Mouse (Mus musculus): ENCODE data around the gene Hdgf. TPM values are rescaled to one million over a fixed set of nuclear protein-coding genes. Genes with fewer than 3 reads are reported as not detected.

Hdgf gene
- polyA plus RNA-seq, 1 experiment: 112 TPM

DNA sequence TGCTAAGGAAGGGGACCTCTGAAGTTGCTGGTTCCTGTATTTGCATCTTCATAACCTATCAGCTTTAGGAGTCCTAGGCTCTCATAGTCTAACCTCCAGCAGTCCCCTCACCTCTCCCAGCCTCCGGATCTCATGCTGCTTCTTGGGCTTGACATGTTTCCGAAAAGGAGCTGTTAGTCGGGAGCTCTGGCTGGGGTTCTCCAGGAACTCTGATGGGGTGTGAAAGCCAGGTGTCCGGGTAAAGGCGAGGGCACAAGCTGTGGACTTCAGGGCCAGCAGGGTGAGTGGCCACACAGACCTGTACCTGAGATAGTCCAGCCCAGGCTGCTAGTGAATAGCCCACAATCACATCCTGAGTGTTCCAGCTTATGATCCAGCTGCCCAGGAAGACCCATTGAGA is 21.3 kb downstream of the Hdgf start:
- no peak for DNase-seq
- TF ChIP-seq CTCF (IDR thresholded peaks at IDR 0.05; ENCODE audit: borderline replicate concordance, control insufficient read depth, extremely low read depth, insufficient read depth, low read length, poor library complexity): no peak
- H3K27ac ChIP-seq (ENCODE audit: control insufficient read depth, insufficient read depth, low read length): no peak overlapping the region
- no peaks in the 10 kb centered on the region for H3K27me3 ChIP-seq (ENCODE audit: control insufficient read depth, insufficient read depth, low read length)
- WGBS: 95% methylated on average over 5 of the region's 5 CpGs
- peaks cover 7% of the 10 kb centered on the region for H3K4me1 ChIP-seq (replicated peaks; ENCODE audit: control insufficient read depth, insufficient read depth, low read length)
- peaks cover 32% of the 10 kb centered on the region for H3K36me3 ChIP-seq (ENCODE audit: control insufficient read depth, insufficient read depth, low read length)
- no peak overlapping the region for H3K4me3 ChIP-seq (ENCODE audit: control insufficient read depth, insufficient read depth, low read length)

DNA sequence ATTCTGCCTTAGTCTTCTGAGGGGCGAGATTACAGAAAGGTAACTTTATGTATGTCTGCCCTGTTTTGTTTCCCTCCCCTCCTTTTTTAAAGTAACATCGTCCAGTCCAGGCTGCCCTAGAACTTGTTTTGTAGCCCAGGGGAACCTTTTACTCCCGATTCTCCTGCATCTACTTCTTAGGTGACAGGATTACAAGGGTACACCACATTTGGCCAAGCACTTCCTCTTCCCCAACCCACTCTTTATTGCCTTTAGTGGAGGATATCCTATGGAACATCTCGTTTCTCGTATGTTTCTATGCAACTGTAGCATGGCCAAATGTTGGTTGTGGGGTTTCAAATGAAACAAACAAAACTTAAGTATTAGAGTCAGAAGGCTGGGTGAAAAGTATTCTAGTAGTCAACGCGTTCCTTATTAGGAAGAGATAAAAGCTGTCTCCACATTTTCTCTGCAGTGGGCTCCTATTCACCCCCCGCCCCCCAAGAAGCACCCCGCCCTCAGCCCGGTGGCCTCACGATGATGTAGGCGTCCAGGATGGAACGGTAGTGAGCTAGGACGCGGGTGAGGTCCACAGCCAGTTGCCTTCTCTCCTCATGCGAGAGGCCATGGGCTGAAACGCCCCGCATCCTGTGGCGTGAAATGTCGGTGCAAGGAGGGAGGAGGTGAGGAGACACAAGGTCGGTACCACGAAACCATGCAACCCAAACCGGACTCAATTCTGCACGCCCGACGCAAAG is 23.4 kb downstream of the Hdgf start:
- peak overlapping the region; percentile 23; the same call in 1 of the 2 replicates for H3K27ac ChIP-seq (ENCODE audit: control insufficient read depth, insufficient read depth, low read length)
- WGBS: 2% methylated on average over 26 of the region's 26 CpGs
- H3K36me3 ChIP-seq (ENCODE audit: control insufficient read depth, insufficient read depth, low read length): peaks cover 17% of the 10 kb centered on the region
- peak overlapping the region; percentile 96 for H3K4me3 ChIP-seq (ENCODE audit: control insufficient read depth, insufficient read depth, low read length)
- TF ChIP-seq CTCF (IDR thresholded peaks at IDR 0.05; ENCODE audit: borderline replicate concordance, control insufficient read depth, extremely low read depth, insufficient read depth, low read length, poor library complexity): no peak
- no peak for TF ChIP-seq POLR2A (IDR thresholded peaks at IDR 0.05; ENCODE audit: control insufficient read depth, extremely low read depth, insufficient read depth, low read length, poor library complexity)
- no peaks in the 10 kb centered on the region for H3K27me3 ChIP-seq (ENCODE audit: control insufficient read depth, insufficient read depth, low read length)
- H3K4me1 ChIP-seq (replicated peaks; ENCODE audit: control insufficient read depth, insufficient read depth, low read length): peaks cover 7% of the 10 kb centered on the region
- DNase-seq: no peak

DNA sequence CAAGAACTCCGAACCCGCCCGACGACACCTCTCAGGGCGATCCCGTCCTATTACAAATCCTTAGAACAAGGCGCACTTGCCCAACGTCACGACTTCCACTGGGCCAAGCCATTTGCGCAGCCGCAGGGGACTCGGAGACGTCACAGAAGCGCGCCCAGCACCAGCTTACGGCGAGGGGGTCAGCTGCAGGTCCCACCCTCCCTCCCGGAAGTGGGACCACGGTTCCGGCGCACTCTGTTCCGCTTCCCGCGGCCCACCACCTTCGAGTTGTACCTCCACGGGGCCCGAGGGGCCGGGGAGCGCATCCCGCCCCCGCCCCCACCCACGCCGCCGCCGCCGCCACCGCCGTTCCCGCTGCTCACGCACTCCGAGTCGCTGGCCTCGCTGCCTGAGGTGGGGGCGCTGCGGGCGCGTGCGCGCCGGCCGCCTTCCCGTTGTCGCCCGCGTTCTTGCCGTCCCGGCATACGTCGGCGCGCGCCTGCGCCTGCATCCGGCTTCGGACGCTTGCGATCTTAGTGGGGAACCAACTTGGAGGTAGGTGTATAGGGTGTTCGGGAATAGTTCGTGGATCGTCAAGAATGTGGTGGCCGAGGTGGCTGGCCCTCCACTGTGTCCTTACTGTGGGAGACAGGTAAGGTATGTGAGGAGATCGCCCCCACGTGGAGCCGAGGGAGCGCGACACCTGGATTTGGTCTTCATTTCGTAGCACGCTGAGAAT is 24.1 kb downstream of the Hdgf start, which contains the start of the genes Isg20l2 and Rrnad1:
Isg20l2 (plus strand) TSS at position 237 of the 718 bp plus-strand sequence.
Rrnad1 (minus strand) TSS at position 640 of the 718 bp plus-strand sequence.
- WGBS: under 1% methylated on average over 75 of the region's 78 CpGs
- Histone ChIP-seq H3K27ac (ENCODE audit: control insufficient read depth, insufficient read depth, low read length) (peak within 1 kb of the TSS; percentile 34; the same call in 1 of the 2 replicates), H3K36me3 (ENCODE audit: control insufficient read depth, insufficient read depth, low read length) (peaks cover 12% of the 10 kb centered on the region), H3K27me3 (ENCODE audit: control insufficient read depth, insufficient read depth, low read length) (no peaks in the 10 kb centered on the region), H3K4me1 (replicated peaks; ENCODE audit: control insufficient read depth, insufficient read depth, low read length) (peaks cover 7% of the 10 kb centered on the region), H3K4me3 (ENCODE audit: control insufficient read depth, insufficient read depth, low read length) (peak within 1 kb of the TSS; percentile 96)
- peak; percentile 95 for DNase-seq
- peak; percentile 62; the same call in 1 of the 2 replicates for TF ChIP-seq POLR2A (IDR thresholded peaks at IDR 0.05; ENCODE audit: control insufficient read depth, extremely low read depth, insufficient read depth, low read length, poor library complexity)
- peak; percentile 83 for TF ChIP-seq CTCF (IDR thresholded peaks at IDR 0.05; ENCODE audit: borderline replicate concordance, control insufficient read depth, extremely low read depth, insufficient read depth, low read length, poor library complexity)

DNA sequence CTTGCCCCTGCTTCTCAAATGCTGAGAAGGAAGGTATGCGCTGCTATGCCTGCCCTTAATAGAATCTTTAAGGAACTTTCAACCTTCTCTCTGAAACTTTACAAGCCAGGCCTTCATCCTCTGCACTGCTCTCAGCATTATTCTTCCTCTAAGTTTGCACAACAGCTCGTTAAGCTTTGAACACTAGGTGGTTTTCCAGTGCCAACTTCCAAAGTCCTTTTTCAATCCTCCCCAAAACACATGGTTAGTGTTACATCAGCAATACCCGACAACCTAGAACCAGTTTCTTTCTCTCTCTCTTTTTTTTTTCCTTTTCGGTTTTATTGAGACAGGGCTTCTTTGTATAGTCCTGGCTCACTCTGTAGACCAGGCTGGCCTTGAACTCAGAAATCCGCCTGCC is 27.9 kb downstream of the Hdgf start:
- Histone ChIP-seq H3K27ac (ENCODE audit: control insufficient read depth, insufficient read depth, low read length) (no peak overlapping the region), H3K27me3 (ENCODE audit: control insufficient read depth, insufficient read depth, low read length) (no peaks in the 10 kb centered on the region), H3K4me1 (replicated peaks; ENCODE audit: control insufficient read depth, insufficient read depth, low read length) (peaks cover 7% of the 10 kb centered on the region), H3K36me3 (ENCODE audit: control insufficient read depth, insufficient read depth, low read length) (peaks cover 38% of the 10 kb centered on the region), H3K4me3 (ENCODE audit: control insufficient read depth, insufficient read depth, low read length) (no peak overlapping the region)
- 94% methylated on average over 5 of the region's 5 CpGs for WGBS
- no peak for TF ChIP-seq CTCF (IDR thresholded peaks at IDR 0.05; ENCODE audit: borderline replicate concordance, control insufficient read depth, extremely low read depth, insufficient read depth, low read length, poor library complexity)
- TF ChIP-seq POLR2A (IDR thresholded peaks at IDR 0.05; ENCODE audit: control insufficient read depth, extremely low read depth, insufficient read depth, low read length, poor library complexity): no peak
- DNase-seq: no peak

DNA sequence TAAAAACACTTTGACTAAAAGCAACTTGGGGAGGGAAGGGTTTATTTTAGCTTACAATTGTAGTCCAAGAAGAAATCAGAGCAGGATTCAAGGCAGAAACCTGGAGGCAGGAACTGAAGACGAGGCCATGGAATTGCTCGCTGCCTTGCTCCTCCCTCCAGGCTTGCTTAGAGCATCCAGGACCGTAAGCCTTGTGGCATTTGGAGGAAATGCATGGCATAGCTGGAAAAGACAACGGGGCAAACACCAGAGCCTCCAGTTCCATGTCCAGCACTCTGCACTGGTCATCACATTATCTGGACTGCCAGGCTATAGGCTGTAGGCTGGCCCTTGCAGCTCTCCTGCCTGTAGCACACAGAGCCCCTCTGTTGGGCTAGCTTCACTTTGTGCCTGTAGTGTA is 28.4 kb downstream of the Hdgf start:
- H3K4me1 ChIP-seq (replicated peaks; ENCODE audit: control insufficient read depth, insufficient read depth, low read length): peaks cover 3% of the 10 kb centered on the region; the same call in 1 of the 2 replicates
- no peak overlapping the region for H3K27ac ChIP-seq (ENCODE audit: control insufficient read depth, insufficient read depth, low read length)
- peaks cover 43% of the 10 kb centered on the region for H3K36me3 ChIP-seq (ENCODE audit: control insufficient read depth, insufficient read depth, low read length)
- TF ChIP-seq CTCF (IDR thresholded peaks at IDR 0.05; ENCODE audit: borderline replicate concordance, control insufficient read depth, extremely low read depth, insufficient read depth, low read length, poor library complexity) (no peak), POLR2A (IDR thresholded peaks at IDR 0.05; ENCODE audit: control insufficient read depth, extremely low read depth, insufficient read depth, low read length, poor library complexity) (no peak)
- no peaks in the 10 kb centered on the region for H3K27me3 ChIP-seq (ENCODE audit: control insufficient read depth, insufficient read depth, low read length)
- 88% methylated on average over 4 of the region's 4 CpGs for WGBS
- H3K4me3 ChIP-seq (ENCODE audit: control insufficient read depth, insufficient read depth, low read length): no peak overlapping the region
- DNase-seq: no peak

DNA sequence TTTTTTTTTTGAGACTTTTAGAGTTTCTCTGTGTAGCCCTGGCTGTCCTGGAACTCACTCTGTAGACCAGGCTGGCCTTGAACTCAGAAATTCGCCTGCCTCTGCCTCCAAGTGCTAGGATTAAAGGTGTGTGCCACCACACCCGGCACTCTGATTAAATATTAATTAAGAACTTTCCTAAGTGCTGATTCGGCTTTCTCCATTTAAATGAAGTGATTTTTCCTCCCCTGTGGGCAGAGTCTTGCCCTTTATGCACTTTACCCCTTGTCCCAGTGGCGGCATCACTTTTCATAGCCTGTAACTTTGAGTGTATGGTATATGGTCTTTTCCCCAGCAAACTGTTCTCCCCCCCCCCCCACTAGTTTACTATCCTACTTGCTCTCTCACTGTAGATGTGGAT is 29.1 kb downstream of the Hdgf start:
- Histone ChIP-seq H3K27ac (ENCODE audit: control insufficient read depth, insufficient read depth, low read length) (no peak overlapping the region), H3K4me1 (replicated peaks; ENCODE audit: control insufficient read depth, insufficient read depth, low read length) (peaks cover 3% of the 10 kb centered on the region; the same call in 1 of the 2 replicates), H3K36me3 (ENCODE audit: control insufficient read depth, insufficient read depth, low read length) (peaks cover 50% of the 10 kb centered on the region), H3K4me3 (ENCODE audit: control insufficient read depth, insufficient read depth, low read length) (no peak overlapping the region), H3K27me3 (ENCODE audit: control insufficient read depth, insufficient read depth, low read length) (no peaks in the 10 kb centered on the region)
- WGBS: 91% methylated on average over 4 of the region's 4 CpGs
- no peak for TF ChIP-seq POLR2A (IDR thresholded peaks at IDR 0.05; ENCODE audit: control insufficient read depth, extremely low read depth, insufficient read depth, low read length, poor library complexity)
- TF ChIP-seq CTCF (IDR thresholded peaks at IDR 0.05; ENCODE audit: borderline replicate concordance, control insufficient read depth, extremely low read depth, insufficient read depth, low read length, poor library complexity): no peak
- no peak for DNase-seq

All from thymus, adult 2 months (tissue).